Mouse (Mus musculus): ENCODE measurements around the gene Pla2g7.
"Not testable (repeated sequence)": the region's sequence is repeated elsewhere in the genome, so short reads cannot be mapped to it uniquely, and the experiment has no call there.

Pla2g7 gene

DNA sequence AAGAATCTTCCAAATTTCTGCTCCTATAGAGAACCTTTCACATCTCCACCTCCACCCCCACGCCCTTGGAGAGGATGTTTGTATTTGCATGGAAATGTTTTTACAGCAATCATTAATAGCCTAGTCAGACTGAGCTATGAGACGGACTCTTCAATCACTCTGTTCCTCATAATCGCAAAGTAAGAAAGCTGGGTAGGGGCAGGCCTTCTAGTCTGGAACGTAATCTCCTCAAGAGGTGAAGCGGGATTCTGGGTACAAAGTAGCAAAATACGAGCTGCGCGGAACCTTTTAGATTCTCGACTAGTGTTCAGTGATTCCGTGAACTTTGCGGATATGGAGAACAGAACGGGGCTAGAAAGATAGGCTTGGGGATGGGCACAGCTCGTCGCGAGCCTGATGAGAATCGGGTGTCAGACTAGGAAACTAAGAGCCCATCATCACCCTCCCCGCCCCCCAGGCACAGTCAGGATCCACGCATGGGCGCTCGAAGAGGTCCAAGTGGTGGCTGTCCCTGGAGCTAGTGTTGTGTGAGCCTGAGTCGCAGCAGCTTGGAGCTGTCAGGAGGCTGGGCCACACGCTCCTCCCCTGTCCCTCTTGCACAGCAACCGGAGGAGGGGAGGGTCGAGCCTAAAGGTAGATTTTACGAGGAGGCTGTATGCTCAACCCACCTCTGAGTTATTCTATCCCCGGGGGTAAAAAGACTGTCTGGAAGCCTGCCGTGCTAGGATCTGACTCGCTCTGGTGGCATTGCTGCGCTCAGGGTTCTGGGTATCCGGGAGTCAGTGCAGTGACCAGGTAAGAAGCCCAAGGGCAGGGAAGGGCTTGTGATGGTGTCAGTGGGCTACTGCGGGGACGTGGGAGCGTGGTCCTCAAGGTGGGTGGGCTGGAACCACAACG, at the start of gene Pla2g7:
TSS of gene Pla2g7 (plus strand) at position 107 of the 897 bp plus-strand sequence.
- peak; percentile 48 to 53 for DNase-seq (ENCODE audit: low spot score in 2 of 2)

DNA sequence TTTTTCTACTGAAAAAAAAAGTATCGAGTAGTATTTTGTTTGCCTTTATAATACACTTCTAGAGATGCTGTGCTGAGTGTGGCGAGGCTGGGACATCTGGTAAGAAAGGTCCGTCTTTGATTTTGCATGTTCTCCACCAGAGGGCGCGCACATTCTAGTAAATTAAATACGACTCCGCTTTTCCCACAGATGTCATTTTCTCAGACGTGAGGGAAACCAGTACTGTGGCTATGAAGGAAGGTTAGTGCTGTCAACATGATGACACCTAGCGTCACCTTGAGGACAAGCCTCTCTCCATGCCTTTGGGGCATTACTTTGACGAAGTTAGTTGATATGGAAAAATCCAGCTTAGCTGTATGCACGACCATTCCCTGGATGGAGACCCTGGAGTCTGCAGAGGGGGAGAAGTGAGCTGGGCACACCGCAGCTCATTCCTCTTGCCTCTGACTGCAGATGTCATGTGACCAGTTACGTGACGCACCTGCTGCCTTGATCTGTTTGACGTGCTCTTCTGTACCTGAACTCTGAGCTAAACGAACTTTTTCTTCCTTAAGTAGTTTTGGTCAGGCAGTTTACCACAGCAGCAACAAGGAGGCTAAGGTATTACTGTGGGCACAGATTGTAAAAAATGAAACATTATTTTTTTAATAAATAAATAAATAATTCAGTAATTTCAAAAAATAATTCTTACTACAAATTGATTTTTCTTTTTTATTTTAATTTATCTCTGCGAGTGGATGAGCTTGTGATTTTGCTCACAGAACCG, 49.1 kb upstream of the Pla2g7 start:
- peak; percentile 52 to 62 for DNase-seq (ENCODE audit: low spot score in 2 of 2)

DNA sequence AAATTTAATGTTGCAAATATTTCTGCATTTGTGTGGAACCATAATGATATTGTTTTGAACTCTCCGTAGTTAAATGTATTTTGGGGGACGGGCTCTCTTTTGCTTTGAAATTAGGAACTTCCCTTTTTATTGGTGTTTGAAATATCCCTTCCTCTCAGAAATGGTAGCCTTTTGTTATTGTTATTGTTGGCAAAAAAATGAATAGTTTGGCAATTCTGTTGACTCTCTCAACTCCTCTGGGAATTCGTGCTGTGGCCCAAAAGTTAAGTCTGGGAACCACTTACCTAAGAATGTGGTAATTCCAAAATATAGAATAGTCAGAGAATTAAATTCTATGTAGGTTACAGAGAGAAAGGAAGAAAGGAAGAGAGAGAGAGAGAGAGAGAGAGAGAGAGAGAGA, 47.7 kb upstream of the Pla2g7 start:
- DNase-seq (ENCODE audit: low spot score in 2 of 2) = no peak

DNA sequence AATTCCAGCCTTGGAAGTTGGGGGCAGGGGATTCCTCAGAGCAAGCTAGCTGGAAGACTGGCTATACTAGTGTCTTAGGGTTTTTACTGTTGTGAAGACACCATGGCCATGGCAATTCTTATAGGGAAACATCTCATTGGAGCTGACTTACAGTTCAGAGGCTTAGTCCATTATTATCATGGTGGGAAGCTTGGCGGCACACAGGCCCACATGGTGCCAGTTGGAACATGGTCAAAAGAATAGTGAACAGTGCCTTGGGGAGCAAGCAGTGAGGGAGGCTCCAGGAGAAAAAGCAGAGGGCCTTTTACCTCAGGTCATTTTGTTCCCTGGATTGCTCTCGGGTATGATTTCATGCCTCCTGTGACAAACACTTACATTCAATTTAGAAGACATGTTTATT, 37.4 kb upstream of the Pla2g7 start:
- DNase-seq (ENCODE audit: low spot score in 2 of 2) = peak in 1 of 2 experiments; percentile 13

DNA sequence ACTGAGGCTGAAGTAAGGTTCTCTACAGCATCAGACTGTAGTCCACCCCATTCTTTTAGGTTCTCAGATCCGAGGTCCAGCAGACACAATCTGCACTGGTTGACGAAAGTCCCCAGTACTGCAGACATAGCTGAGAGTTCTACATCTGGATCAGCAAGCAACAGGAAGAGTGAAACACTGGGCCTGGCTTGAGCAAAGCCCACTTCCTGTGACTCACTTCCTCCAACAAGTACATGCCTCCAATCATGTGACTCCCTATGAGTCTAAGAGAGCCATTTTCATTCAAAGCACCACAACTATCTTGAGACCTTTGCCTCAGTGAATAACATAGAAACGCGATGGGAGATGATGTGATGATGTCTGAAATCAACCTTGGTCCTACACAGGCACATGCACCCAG, 36.7 kb upstream of the Pla2g7 start:
- DNase-seq (ENCODE audit: low spot score in 2 of 2) = no peak

DNA sequence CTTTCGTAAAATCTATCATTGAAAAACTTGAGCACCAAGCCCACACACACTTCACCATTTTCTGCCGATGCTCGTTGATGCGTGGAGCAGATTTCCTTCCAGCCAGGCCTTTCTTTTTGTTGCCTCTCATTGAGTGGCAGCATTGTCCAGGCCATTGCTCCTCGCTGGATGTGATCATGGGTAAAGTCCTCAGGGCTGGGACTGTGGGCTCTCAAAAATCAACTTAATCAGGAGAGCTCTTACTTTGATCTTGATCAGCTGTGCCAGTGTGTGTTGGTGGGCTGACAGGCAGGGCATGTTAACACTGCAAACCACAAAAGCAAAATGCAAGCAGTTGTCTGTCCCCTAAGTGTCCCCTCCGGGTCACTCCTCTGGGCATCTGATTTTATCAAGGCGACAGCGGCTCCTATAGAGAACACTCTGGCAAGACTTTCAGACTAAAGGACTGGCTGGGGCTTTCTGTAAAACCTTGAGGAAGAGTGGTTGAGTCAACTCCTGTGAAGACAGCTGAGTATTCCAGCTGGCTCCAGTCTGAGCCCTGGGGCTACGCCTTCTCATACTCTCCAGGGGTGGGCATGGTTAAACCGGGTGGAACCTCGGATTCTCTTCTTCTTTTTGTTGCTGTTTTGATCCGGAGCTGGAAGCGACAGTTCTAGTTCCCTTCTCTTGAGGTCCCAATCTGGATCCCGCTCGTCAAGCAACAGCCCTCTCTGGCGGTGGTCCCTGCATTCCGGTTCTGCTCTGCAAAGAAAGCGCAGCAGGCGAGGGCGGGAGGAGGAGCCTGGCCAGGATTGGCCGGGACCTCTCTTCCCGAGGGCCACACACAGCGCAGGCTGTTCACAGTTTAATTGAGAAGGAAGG, 33.3 kb upstream of the Pla2g7 start:
- DNase-seq (ENCODE audit: low spot score in 2 of 2) = peak in 1 of 2 experiments; percentile 13

DNA sequence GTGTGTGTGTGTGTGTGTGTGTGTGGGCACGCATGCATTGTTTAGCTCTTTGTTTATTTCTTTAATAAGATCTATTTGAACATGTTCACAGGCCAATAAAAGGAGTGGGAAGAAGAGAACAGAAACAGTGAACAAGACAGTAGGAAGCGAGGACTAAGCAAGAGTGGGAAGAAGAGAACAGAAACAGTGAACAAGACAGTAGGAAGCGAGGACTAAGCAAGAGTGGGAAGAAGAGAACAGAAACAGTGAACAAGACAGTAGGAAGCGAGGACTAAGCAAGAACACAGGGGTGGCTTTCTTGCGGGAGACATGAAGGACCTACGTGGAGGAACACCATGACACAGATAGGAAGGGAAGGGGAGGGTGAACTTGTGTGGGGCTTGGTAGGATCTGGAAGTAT, 31.1 kb upstream of the Pla2g7 start:
- not testable (repeated sequence) for DNase-seq (ENCODE audit: low spot score in 2 of 2)

DNA sequence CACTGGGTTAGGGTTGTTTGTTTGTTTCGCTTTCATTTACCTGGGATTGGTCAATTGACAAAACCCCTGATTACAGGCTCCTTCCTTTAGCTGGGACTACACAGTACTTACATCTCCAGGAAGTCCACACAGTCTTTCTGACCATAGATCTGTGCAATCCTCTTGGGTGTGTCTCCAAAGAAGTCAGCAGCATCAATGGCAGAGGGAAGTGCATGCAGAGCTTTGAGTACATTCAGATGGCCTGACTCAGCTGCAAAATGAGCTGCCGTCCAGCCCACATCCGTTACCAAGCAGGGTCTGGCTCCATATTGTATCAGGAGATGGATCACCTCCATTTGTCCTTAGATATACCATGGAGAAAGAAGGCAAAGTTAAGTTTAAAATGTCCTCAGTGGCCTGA, 29.1 kb upstream of the Pla2g7 start:
- no peak for DNase-seq (ENCODE audit: low spot score in 2 of 2)

DNA sequence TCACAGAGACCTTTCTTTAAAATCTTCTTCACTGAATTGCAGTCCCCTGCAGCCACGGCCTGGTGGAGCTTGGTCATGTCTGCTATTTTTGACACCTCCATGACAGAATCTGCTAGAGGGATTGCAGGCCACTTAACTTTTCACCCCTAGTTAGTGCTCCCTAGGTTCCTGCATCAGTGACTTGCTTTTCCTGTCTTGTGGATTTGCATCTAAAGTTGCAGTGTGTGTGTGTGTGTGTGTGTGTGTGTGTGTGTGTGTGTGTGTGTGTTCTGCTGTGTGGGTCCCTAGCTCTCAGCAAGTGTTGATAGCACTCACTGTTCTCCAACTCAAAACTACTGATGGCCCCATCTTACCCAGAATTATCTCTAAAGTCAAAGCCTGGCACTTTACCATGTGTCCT, 24.4 kb upstream of the Pla2g7 start, which contains the start of gene Ankrd66:
TSS of gene Ankrd66 (minus strand) at position 101 of the 400 bp plus-strand sequence.
- no peak for DNase-seq (ENCODE audit: low spot score in 2 of 2)

DNA sequence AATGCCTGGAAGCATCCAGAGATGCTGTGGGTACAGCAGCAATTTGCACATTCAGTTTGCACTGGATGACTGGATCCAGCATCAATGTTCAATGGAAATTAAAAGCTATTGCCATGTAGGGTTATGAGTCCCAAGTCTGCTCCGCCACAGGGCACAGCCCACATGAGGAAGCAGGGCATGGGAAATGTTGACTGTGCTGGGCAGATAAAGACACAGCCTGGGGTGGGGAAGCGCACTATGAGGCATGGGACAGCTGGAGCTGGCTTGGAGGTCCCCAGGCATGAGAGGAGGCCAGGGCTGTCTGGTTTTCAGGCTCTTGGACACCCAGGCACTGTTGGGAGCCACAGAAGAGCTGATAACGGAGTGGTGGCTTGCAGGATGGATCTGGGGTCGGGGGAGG, 23.9 kb upstream of the Pla2g7 start:
- no peak for DNase-seq (ENCODE audit: low spot score in 2 of 2)

DNA sequence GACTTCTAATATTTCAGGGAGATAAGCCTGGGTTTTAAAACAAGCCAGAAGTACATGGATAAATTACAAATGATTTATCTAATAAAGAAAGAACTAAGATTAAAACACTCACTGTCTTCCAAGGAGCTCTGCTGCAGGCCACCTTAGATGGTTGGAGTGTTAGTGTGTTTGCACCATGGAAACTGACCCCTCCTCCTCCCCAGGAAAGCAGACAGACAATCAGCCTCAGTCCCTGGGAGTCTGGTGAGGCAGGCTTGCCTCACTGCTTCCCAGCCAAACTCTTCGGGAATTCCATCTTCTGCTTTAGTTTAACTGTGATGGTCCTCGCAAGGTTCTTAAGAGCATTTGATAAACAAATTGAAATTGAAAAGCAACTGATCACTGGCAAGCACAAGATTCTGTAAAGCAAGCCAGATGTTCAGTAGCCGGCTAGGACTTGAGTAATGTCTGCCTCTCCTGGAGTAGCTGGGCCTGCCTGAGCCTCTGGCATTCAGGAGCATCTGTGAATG, 16.7 kb upstream of the Pla2g7 start:
- no peak for DNase-seq (ENCODE audit: low spot score in 2 of 2)

DNA sequence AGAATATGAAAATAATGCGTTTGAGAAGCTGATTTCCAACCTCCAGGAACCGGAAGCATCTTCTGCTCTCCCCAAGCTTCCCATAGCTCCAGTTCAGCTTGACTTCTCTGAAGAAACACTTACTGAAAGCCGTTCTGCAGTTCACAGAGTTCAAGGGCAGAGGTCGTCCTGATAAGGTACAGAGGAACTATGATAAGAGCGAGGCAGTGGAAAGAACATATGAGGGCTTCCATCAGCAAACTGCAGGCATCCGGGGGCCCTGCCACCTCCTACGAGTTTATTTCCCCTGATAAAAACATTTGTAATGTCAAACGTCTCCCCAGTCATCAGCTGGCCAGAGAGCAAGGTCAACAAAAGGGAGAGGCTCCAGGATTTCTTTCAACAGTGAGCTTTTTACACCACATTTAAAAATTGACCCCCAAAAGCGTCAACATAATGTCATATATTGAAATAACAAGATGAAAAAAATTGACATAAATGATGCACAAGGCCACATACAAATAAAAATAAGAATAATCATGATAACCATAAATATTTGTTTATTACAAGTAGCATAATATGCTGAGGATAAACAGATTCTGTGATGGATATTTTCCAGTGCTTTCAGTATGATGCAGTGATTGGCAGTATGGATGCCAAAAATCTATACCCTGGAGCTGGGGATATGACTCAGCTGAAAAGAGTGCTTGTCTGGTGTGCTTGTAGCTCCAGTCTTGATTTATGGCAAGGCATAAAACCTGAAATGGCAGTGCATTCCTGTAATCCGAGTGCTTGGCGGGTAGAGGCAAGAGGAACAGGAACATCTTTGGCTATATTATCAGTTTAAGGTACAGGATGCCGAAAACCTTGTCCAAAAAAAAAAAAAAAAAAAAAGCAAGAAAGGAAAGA, 13.1 kb upstream of the Pla2g7 start:
- no peak for DNase-seq (ENCODE audit: low spot score in 2 of 2)

DNA sequence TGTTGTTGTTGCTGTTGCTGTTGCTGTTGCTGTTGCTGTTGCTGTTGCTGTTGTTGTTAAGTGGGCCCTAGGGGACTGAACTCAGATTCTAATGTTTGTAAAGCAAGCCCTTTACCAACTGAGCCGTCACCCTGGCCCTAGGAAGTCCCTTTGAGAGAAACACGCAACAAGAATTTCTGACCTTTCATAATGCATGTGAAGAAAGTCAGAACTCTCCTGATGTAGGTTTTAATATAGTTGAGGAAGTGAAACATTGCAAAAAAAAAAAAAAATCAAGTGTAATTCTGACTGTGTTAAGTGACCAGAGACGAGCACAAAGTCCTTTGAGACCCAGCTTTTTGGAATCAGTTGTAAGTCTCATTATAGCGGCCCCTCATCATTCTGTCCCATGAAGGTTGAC, 10.8 kb upstream of the Pla2g7 start:
- DNase-seq (ENCODE audit: low spot score in 2 of 2) = no peak

DNA sequence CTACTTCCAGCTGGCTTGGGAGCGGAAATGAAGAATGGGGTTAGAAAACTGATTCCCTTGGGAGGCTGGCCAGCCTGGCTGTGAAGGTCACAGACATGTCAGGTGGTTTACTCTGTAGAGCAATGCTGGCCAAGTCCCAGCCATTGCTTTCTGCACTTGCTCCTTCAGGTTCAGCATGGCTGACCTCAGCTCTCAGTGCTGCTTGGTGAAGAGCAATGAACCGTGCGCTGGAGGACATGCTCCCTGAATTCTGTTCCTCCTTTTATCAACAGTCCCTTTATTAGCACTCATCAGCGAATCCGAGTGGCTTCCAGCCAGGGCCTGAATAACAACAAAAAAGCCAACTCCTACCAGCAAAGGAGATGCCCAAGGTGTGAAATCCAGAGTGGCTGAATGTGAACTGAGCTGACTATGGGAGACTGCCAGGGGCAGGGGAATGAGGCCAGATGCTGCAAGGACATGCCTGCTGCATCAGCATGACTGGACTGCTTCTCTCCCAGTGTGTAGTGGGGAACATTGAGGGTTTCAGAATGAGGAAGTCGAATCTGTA, 10.3 kb upstream of the Pla2g7 start:
- DNase-seq (ENCODE audit: low spot score in 2 of 2) = peak; percentile 26 to 66

DNA sequence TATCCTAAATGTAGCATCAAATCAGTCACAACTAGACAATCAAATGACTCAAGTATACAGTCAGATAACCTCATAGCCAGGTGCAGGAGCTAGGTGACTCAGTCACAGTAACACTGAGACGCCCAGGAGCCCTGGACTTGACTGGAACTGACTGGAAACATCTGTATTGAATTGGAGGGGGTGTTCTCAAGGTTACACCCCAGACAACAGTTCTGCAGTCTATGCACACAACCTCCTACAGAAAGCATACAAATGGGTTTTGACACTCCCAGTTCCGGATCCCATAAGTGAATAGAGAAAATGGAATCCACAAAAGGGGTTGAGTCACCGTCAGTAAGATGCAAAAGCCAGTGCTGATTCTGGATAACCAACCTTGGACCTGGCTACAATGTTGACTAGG, 9.2 kb upstream of the Pla2g7 start:
- DNase-seq (ENCODE audit: low spot score in 2 of 2) = no peak

DNA sequence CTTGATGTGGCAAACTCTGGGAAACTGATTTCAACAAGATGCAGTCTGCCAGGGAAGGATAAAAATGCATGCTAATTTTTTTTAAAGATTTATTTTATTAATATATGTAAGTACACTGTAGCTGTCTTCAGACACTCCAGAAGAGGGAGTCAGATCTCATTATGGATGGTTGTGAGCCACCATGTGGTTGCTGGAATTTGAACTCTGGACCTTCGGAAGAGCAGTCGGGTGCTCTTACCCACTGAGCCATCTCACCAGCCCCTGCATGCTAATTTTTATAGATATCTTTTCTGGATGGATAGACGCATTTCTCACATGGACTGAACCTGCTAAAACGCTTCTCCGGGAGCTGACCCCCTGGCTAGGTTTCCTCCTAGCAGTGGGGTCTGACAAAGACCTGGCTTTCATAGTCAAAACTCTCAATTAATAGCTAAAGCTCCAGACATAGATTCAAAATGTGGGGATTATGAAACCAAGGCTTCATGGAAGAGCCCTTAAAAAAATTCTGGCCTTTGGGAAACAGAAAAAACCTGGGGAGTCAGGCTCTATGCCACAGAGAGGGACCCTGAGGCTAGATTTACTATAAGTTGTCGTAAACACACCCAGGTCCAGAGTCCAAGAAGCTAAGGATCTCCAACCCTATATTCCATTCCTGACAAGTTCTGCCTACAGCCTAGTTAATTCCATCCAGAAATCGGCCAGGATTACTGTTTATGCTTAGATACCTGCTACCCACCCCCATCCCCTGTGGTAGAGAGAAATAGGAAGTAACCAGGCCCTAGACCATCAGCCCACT, 4.5 kb upstream of the Pla2g7 start:
- DNase-seq (ENCODE audit: low spot score in 2 of 2) = no peak

DNA sequence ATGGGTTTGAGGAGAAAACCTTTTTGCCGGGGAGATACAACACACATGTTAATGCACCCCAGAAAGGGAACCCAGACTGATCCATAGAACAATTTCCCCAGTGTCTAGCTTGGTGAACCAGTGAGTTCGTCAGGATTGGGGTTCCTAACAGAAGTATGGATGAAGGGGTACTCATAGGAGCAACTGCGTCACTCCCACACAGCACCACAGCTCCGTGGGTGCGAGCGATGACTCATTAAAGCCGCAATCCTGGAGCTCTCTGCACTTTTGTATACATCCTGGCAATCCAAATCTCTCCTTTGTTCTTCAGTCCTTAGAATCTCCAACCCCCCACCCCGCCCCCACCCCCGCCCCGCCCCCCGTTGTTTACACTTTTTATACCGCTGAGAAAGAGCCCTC, 306 bp upstream of the Pla2g7 start:
- peak in 1 of 2 experiments; percentile 26 for DNase-seq (ENCODE audit: low spot score in 2 of 2)

DNA sequence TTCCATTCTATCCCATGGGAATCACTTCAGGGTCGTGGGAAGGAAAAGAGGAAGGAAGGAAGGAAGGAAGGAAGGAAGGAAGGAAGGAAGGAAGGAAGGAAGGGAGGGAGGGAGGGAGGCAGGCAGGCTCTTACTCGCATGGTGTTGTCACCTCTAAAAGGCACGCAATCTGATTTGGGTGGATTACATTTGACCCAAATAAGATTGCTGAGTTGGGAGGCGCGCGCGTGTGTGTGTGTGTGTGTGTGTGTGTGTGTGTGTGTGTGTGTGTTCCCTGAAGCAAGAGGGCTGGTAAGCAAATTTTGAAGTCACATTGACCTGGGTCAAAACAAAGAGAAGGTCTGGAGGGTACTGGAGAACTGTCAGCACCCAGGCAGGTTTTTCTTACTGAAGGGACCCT, 1.4 kb downstream of the Pla2g7 start:
- DNase-seq (ENCODE audit: low spot score in 2 of 2) = no peak

DNA sequence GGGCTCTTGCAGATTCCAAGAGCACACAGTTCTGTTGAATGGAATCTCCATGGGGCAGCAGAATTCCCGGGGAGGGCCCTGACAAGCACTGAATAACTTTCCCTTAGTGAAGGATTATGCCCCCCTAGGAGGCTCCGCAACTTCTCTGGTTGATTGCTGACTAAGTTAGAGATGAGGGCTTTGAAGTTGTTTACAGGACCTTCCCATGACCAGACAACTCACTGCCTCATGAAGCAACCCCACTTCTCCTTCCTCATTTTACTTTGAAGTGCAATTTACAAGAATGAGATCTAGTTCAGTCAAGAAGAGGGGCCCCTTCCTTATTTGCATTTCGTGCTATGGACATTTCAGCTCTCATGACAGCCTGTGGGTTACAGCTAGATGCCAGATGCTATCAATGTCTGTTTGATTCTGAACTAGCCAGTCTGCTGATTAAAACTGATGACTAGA, 5.8 kb downstream of the Pla2g7 start:
- DNase-seq (ENCODE audit: low spot score in 2 of 2) = no peak

Data from frontal cortex, postnatal 36 days (tissue).